Mouse (Mus musculus) stomach, embryonic 16.5 days (tissue): ENCODE measurements around the gene Spon1. TPM values are rescaled to one million over a fixed set of nuclear protein-coding genes. Genes with fewer than 3 reads are reported as not detected.

Experiments
- ATAC-seq: fragments of 200-750 bp; cut with Nextera tagmentation; 2 replicates; pipeline ENCODE4 v1.8.0; 2017; ENCODE audit warnings: moderate number of reproducible peaks, moderate TSS enrichment; ENCODE audit not compliant: insufficient read depth, low FRiP score
- H3K27ac ChIP-seq: fragments of 300-500 bp; sonication (generic); 2 replicates; pipeline ENCODE4 v1.5.1; 2014; ENCODE audit warnings: low read length
- H3K27me3 ChIP-seq: fragments of 300-500 bp; sonication (generic); 2 replicates; pipeline ENCODE4 v1.6.1; 2014; ENCODE audit warnings: low read length, control low read depth, mixed read lengths; ENCODE audit not compliant: control insufficient read depth, insufficient read depth
- H3K36me3 ChIP-seq: fragments of 300-500 bp; sonication (generic); 2 replicates; pipeline ENCODE4 v1.6.1; 2014; ENCODE audit warnings: low read length; ENCODE audit not compliant: control insufficient read depth, insufficient read depth
- H3K4me1 ChIP-seq: fragments of 300-500 bp; sonication (generic); 2 replicates; pipeline ENCODE4 v1.6.1; 2014; ENCODE audit warnings: low read length, control low read depth, mixed read lengths; ENCODE audit not compliant: control insufficient read depth, insufficient read depth
- H3K4me2 ChIP-seq: fragments of 300-500 bp; sonication (generic); 2 replicates; pipeline ENCODE4 v1.6.1; 2014; ENCODE audit warnings: low read depth, low read length, mixed read lengths
- H3K4me3 ChIP-seq: fragments of 300-500 bp; sonication (generic); replicated peaks from 2 replicates; pipeline ENCODE4 v1.5.1; 2014; ENCODE audit warnings: mild to moderate bottlenecking, low read length
- H3K9ac ChIP-seq: fragments of 300-500 bp; sonication (generic); 2 replicates; pipeline ENCODE4 v1.6.1; 2014; ENCODE audit warnings: low read length
- H3K9me3 ChIP-seq: fragments of 300-500 bp; sonication (generic); replicated peaks from 2 replicates; pipeline ENCODE4 v1.6.1; 2016; ENCODE audit warnings: low read length, control low read depth; ENCODE audit not compliant: control insufficient read depth
- WGBS: fragments of 180-500 bp; shearing (Covaris S2); extraction: QIAGEN DNeasy Blood & Tissue Kit; methylation state at CpG from one replicate; pipeline ENCODE4 v1.1.7; 2014; 5-methylcytosine and 5-hydroxymethylcytosine counted together
- polyA plus RNA-seq: library from polyadenylated mRNA; unstranded; fragments of >200 nt; fragmentation: Nextera tagmentation; extraction: Ambion mirVana; gene quantifications from 2 replicates; pipeline ENCODE4 v1.2.1, GENCODE M21; 2015

The Spon1 gene
- polyA plus RNA-seq, 1 experiment from 2014 or later = 17.8 TPM

GRCm38 (mm10) chr7:113915936-113916335, 150.1 kb downstream of the Spon1 start:
- ATAC-seq = no peak
- no peak overlapping the region for H3K4me3 ChIP-seq
- H3K9me3 ChIP-seq = 0 out of 2 replicates have a peak, but pooled peaks cover 3% of the 10 kb centered on the region
- H3K4me2 ChIP-seq = no peak overlapping the region
- H3K27me3 ChIP-seq = no peaks in the 10 kb centered on the region
- WGBS = 73% methylated on average over 4 of the region's 4 CpGs
- no peaks in the 10 kb centered on the region for H3K4me1 ChIP-seq
- no peaks in the 10 kb centered on the region for H3K36me3 ChIP-seq
- no peak overlapping the region for H3K27ac ChIP-seq
- H3K9ac ChIP-seq = no peak overlapping the region

- H3K4me2 ChIP-seq = no peak overlapping the region
- ATAC-seq = no peak
- WGBS = 83% methylated on average over 3 of the region's 3 CpGs
- H3K27ac ChIP-seq = no peak overlapping the region
- no peaks in the 10 kb centered on the region for H3K36me3 ChIP-seq
- no peak overlapping the region for H3K4me3 ChIP-seq
- H3K9me3 ChIP-seq = 0 out of 2 replicates have a peak, but pooled peaks cover 3% of the 10 kb centered on the region
- no peaks in the 10 kb centered on the region for H3K27me3 ChIP-seq
- no peaks in the 10 kb centered on the region for H3K4me1 ChIP-seq
- H3K9ac ChIP-seq = no peak overlapping the region
Observed at GRCm38 (mm10) chr7:113918916-113919315, 153.1 kb downstream of the Spon1 start.

- no peaks in the 10 kb centered on the region for H3K4me1 ChIP-seq
- WGBS = 76% methylated on average over 4 of the region's 4 CpGs
Observed at GRCm38 (mm10) chr7:113919505-113919904, 153.7 kb downstream of the Spon1 start.

GRCm38 (mm10) chr7:113920056-113920455, 154.3 kb downstream of the Spon1 start:
- Histone ChIP-seq H3K9me3 (0 out of 2 replicates have a peak, but pooled peaks cover 3% of the 10 kb centered on the region), H3K4me2 (no peak overlapping the region), H3K9ac (no peak overlapping the region), H3K4me1 (no peaks in the 10 kb centered on the region), H3K27me3 (no peaks in the 10 kb centered on the region), H3K36me3 (no peaks in the 10 kb centered on the region), H3K27ac (no peak overlapping the region), H3K4me3 (no peak overlapping the region)
- WGBS = 88% methylated on average over 2 of the region's 2 CpGs
- ATAC-seq = no peak

More at GRCm38 (mm10) chr7:113919505-113919904, 153.7 kb downstream of the Spon1 start:
- Histone ChIP-seq H3K27me3 (no peaks in the 10 kb centered on the region), H3K36me3 (no peaks in the 10 kb centered on the region), H3K9me3 (0 out of 2 replicates have a peak, but pooled peaks cover 3% of the 10 kb centered on the region), H3K27ac (no peak overlapping the region), H3K9ac (no peak overlapping the region), H3K4me2 (no peak overlapping the region), H3K4me3 (no peak overlapping the region)
- ATAC-seq = no peak

- no peak overlapping the region for H3K9ac ChIP-seq
- ATAC-seq = no peak
- no peak overlapping the region for H3K27ac ChIP-seq
- no peaks in the 10 kb centered on the region for H3K27me3 ChIP-seq
- no peak overlapping the region for H3K4me2 ChIP-seq
- H3K4me3 ChIP-seq = no peak overlapping the region
- 90% methylated on average over 6 of the region's 6 CpGs for WGBS
- H3K9me3 ChIP-seq = no peaks in the 10 kb centered on the region
- no peaks in the 10 kb centered on the region for H3K4me1 ChIP-seq
- no peaks in the 10 kb centered on the region for H3K36me3 ChIP-seq
Observed at GRCm38 (mm10) chr7:113924561-113924960, 158.8 kb downstream of the Spon1 start.

GRCm38 (mm10) chr7:113950888-113951287, 185.1 kb downstream of the Spon1 start:
- H3K9me3 ChIP-seq = no peaks in the 10 kb centered on the region
- no peak overlapping the region for H3K4me3 ChIP-seq
- no peak for ATAC-seq

GRCm38 (mm10) chr7:113955431-113955830, 189.6 kb downstream of the Spon1 start:
- H3K4me3 ChIP-seq = no peak overlapping the region
- H3K9me3 ChIP-seq = no peaks in the 10 kb centered on the region
- no peaks in the 10 kb centered on the region for H3K27me3 ChIP-seq
- 83% methylated on average over 2 of the region's 2 CpGs for WGBS
- no peaks in the 10 kb centered on the region for H3K36me3 ChIP-seq
- no peak for ATAC-seq
- H3K9ac ChIP-seq = no peak overlapping the region
- H3K4me1 ChIP-seq = no peaks in the 10 kb centered on the region
- no peak overlapping the region for H3K27ac ChIP-seq
- no peak overlapping the region for H3K4me2 ChIP-seq

More at GRCm38 (mm10) chr7:113950888-113951287, 185.1 kb downstream of the Spon1 start:
- no peaks in the 10 kb centered on the region for H3K27me3 ChIP-seq
- no peaks in the 10 kb centered on the region for H3K4me1 ChIP-seq
- no peaks in the 10 kb centered on the region for H3K36me3 ChIP-seq
- no peak overlapping the region for H3K9ac ChIP-seq
- no peak overlapping the region for H3K27ac ChIP-seq
- 76% methylated on average over 7 of the region's 7 CpGs for WGBS
- H3K4me2 ChIP-seq = no peak overlapping the region

- 73% methylated on average over 9 of the region's 9 CpGs for WGBS
- Histone ChIP-seq H3K4me3 (no peak overlapping the region), H3K27me3 (no peaks in the 10 kb centered on the region), H3K4me1 (no peaks in the 10 kb centered on the region), H3K9ac (no peak overlapping the region), H3K9me3 (no peaks in the 10 kb centered on the region), H3K27ac (no peak overlapping the region), H3K36me3 (no peaks in the 10 kb centered on the region), H3K4me2 (no peak overlapping the region)
- ATAC-seq = no peak
Observed at GRCm38 (mm10) chr7:113960841-113961499, 195.2 kb downstream of the Spon1 start.

GRCm38 (mm10) chr7:113961500-113961895, 195.7 kb downstream of the Spon1 start:
- Histone ChIP-seq H3K4me1 (no peaks in the 10 kb centered on the region), H3K4me3 (no peak overlapping the region), H3K27me3 (no peaks in the 10 kb centered on the region), H3K36me3 (no peaks in the 10 kb centered on the region), H3K9me3 (no peaks in the 10 kb centered on the region), H3K4me2 (no peak overlapping the region), H3K27ac (no peak overlapping the region), H3K9ac (no peak overlapping the region)
- WGBS = 47% methylated on average over 3 of the region's 3 CpGs
- 0 out of 2 replicates have a peak, but pooled peaks have one; percentile 25 for ATAC-seq
